Mouse (Mus musculus): ENCODE results near the gene Reep3.

DNA sequence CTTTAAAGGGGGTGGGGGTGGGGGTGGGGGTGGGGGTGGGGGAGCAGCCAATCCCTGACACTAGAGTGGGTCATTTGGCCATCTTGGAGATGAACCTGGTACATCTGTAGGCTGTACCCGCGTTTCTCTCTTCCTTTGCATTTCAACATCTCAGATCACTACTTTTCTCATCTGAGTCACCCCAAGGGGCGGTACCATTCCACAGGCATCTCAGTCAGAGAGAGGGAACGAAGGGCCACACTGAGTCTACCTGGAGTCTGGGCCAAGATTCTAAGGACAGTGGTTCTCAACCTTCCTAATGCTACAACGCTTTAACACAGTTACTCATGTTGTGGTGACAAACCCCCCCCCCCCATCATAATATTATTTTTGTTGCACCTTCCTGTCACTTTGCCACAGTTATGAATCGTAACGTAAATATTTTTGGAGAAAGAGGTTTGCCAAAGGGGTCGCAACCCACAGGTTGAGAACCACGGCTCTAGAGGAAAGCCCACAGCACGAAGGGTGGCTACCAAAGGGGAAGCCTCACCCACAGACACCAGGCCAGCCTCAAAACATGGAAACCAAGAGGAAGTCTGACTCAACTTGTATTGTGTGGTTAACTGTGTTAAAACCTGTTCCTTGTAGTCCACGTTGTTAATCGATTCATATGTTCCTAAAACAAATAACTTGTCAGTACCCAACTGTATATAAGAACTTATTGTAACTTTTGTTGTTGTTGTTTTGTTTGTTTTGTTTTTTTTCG lies 47.7 kb downstream of the Reep3 start:
- no peak for TF ChIP-seq CTCF (IDR thresholded peaks at IDR 0.05; ENCODE audit: control insufficient read depth, insufficient read depth, insufficient read length)
- TF ChIP-seq CEBPB (IDR thresholded peaks at IDR 0.05; ENCODE audit: low read depth), result peak; percentile 49
- TF ChIP-seq MAX (IDR thresholded peaks at IDR 0.05), result no peak
- no peak for TF ChIP-seq USF1 (IDR thresholded peaks at IDR 0.05; ENCODE audit: low read depth)
- no peak for TF ChIP-seq MYOD1 (IDR thresholded peaks at IDR 0.05; ENCODE audit: control insufficient read depth, insufficient read length, low read depth)
- no peak for TF ChIP-seq FOSL1 (IDR thresholded peaks at IDR 0.05; ENCODE audit: insufficient read depth, low read length, poor library complexity, severe bottlenecking)
